Mouse (Mus musculus) layer of hippocampus, adult 2 months (tissue): Measurements from ENCODE around the gene Tmem174. TPM values are rescaled to one million over a fixed set of nuclear protein-coding genes. Genes with fewer than 3 reads are reported as not detected.

Source experiments
- DNase-seq, 2 experiments: peaks; one replicate each; pipeline ENCODE4 v3.0.0; 2022; ENCODE audit warnings: low spot score in 2 of 2
- H3K27ac ChIP-seq: fragments of 200-600 bp; 2 replicates; pipeline ENCODE4 v1.8.1; 2022
- H3K4me3 ChIP-seq: fragments of 200-600 bp; 2 replicates; pipeline ENCODE4 v1.8.1; 2022; ENCODE audit warnings: mild to moderate bottlenecking
- CTCF ChIP-seq: fragments of 200-600 bp; conservative IDR thresholded peaks from 2 replicates; pipeline ENCODE4 v1.8.1; 2022; ENCODE audit warnings: antibody characterized with exemption, mild to moderate bottlenecking, moderate library complexity
- long read RNA-seq, 2 experiments: library from polyadenylated mRNA; stranded (forward); transcript quantifications; one replicate each; pipeline ENCODE4 v2.0.0; 2021; ENCODE audit warnings: borderline mapping rate in 2 of 2
- total RNA-seq, 2 experiments: library from RNA; stranded (reverse); gene quantifications; 2 replicates each; pipeline ENCODE4 v1.2.3; 2021

Gene Tmem174
- total RNA-seq, result under 1 TPM in 1 of 2 experiments, not detected in 1; 0.15 TPM
- long read RNA-seq, experiment 1, result 0 reads
- long read RNA-seq, experiment 2, result 0 reads

- H3K27ac ChIP-seq, result no peak within 1 kb of the TSS
- no peak within 1 kb of the TSS for H3K4me3 ChIP-seq
- DNase-seq, result no peak
- no peak for TF ChIP-seq CTCF
Measured at GRCm38 (mm10) chr13:98637145-98637544, at the start of gene Tmem174. Tmem174 (minus strand) TSS chr13:98637410.

GRCm38 (mm10) chr13:98684144-98684900 lies 47.1 kb upstream of the Tmem174 start:
- TF ChIP-seq CTCF, result no peak
- H3K4me3 ChIP-seq, result no peak overlapping the region
- no peak for DNase-seq
- H3K27ac ChIP-seq, result no peak overlapping the region

DNA sequence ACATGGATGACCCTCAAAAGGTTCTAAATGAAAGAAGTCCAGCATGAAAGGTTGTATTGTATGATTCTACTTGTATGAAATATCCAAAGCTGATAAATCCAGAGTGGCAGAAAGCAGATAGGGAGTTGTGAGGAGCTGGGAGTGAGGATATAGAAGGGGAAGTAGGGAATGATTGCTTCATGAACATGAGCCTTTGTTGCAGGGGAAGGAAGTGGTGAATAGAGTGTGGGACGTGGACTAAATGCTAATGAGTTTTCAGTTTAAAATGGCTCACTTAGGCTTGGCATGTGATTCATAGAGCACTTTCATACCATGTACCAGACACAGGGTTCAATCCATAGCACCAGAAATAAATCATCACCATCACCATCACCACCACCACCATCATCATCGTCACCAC lies 46.2 kb upstream of the Tmem174 start:
- Histone ChIP-seq H3K27ac (no peak overlapping the region), H3K4me3 (no peak overlapping the region)
- DNase-seq, result no peak
- no peak for TF ChIP-seq CTCF

DNA sequence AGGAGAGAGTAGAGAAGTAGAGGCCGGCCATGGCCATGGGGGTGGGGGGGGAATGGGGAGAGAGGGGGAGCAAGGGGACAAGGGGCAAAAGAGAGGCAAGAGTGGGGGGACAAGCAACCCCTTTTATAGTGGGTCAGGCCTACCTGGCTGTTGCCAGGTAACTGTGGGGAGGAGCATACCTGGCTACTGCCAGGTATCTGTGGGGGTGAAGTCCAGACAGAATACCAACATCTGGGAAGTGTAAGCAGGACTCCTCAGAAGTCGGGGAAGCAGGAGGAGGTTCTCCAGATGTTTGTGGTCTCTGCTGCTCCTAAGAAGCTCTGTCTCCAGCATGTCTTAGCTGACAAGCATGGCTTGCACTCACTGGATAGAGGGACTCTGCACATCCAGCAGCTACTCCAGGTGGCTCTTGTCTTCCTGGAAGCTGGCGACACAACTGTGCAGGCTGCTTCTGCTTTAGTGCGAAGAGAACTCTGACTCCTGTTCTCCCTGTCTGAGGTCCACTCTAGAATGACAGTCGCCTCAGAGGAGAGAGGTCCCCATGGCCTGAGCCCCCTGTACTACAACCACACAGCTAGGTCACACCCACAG lies 43.4 kb upstream of the Tmem174 start:
- H3K4me3 ChIP-seq, result no peak overlapping the region
- no peak for DNase-seq
- TF ChIP-seq CTCF, result no peak
- no peak overlapping the region for H3K27ac ChIP-seq

DNA sequence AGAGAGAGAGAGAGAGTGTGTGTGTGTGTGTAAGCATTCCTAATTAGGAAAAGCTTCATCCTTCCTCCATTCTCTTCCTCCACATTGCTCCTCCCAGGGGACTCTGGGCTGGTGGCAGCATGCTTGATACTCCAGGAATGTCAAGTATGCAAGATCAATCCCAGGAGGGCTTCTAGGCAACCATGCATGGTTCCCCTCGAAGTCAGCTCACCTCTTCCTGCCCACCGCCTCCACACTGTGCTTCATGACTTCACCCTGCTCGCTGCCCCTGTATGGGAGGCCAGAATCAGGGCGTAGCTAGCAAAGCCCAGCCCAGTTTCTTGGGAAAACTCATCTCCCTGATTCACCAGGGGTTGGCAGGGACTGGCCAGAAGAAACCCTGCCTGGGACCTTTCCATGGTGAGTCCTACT lies 42.4 kb upstream of the Tmem174 start:
- Histone ChIP-seq H3K27ac (no peak overlapping the region), H3K4me3 (no peak overlapping the region)
- no peak for DNase-seq
- TF ChIP-seq CTCF, result no peak

GRCm38 (mm10) chr13:98679230-98679629 lies 42.0 kb upstream of the Tmem174 start:
- Histone ChIP-seq H3K27ac (no peak overlapping the region), H3K4me3 (no peak overlapping the region)
- no peak for TF ChIP-seq CTCF
- DNase-seq, result no peak

- H3K4me3 ChIP-seq, result no peak overlapping the region
- H3K27ac ChIP-seq, result no peak overlapping the region
- DNase-seq, result no peak
- TF ChIP-seq CTCF, result no peak
Measured at GRCm38 (mm10) chr13:98673922-98674321, 36.7 kb upstream of the Tmem174 start.

- no peak for TF ChIP-seq CTCF
- H3K27ac ChIP-seq, result no peak overlapping the region
- H3K4me3 ChIP-seq, result no peak overlapping the region
- no peak for DNase-seq
Measured at GRCm38 (mm10) chr13:98669296-98669695, 32.1 kb upstream of the Tmem174 start.

DNA sequence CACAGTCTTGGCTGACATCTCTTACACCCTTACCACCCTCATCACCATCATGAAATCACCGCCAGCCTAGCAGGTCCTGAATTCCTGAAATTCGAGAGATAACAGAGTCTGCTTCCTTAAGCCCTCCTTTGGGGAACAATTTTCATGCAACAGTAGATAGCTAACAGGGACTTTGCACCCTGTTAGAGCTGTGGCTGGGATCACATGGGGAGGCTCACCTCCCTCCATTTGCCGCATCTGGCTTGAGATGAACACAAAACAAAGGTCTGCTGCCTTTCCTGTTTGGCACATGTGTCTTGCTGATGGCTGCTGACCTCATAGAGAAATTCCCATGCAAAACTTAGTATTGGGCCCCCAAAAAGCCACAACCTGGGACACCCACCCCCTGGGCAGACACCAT lies 30.1 kb upstream of the Tmem174 start:
- H3K4me3 ChIP-seq, result no peak overlapping the region
- no peak for TF ChIP-seq CTCF
- DNase-seq, result no peak
- H3K27ac ChIP-seq, result peak overlapping the region; percentile 71

DNA sequence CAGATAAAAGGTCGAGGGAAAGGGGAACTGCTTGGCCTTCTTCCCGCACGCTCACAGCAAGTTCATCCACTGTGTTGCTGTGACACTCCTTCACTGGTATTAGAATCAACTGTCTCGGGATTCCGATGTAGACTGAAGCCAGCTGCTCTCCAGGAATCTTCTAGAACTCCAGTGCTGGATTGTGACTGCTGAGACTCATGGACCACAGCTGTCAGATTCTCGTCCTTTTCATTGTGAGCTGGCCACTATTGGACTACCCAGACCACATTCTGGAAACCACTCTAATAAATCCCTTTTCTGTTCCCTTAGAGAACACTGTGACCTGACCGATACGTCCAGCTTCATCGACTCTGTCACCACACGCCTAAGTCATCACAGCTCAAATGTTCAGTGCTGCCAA lies 28.0 kb upstream of the Tmem174 start:
- no peak for DNase-seq
- TF ChIP-seq CTCF, result no peak
- Histone ChIP-seq H3K4me3 (no peak overlapping the region), H3K27ac (no peak overlapping the region)

DNA sequence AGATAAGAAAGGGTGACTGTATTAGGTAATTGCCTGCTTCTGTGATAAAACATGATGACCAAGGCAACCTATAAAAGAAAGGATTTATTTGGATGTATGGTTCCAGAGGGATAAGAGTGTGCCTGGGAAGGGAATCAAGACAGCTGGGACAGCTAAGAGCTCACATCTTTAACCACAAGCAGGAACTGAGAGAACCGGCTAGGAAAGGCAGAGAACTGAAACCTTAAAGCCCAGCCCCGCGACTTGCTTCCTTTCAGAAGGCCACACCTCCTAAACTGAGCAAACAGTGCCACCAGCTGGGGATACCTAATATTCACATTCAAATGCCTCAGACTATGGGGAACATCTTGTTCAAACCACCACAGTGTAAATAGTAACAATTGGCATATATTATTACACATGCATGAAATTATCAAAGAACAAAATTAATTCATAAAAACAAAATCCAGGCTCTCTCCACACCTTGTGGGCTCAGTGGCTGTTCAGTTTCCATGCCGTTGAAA lies 25.0 kb upstream of the Tmem174 start:
- TF ChIP-seq CTCF, result peak; percentile 17; the same call in 1 of the 2 replicates
- Histone ChIP-seq H3K27ac (no peak overlapping the region), H3K4me3 (no peak overlapping the region)
- no peak for DNase-seq

GRCm38 (mm10) chr13:98656034-98656471 lies 18.8 kb upstream of the Tmem174 start:
- no peak for TF ChIP-seq CTCF
- peak in 1 of 2 experiments; percentile 42 for DNase-seq
- H3K27ac ChIP-seq, result peak overlapping the region; percentile 49
- H3K4me3 ChIP-seq, result no peak overlapping the region

- no peak for TF ChIP-seq CTCF
- Histone ChIP-seq H3K4me3 (no peak overlapping the region), H3K27ac (peak overlapping the region; percentile 49; the same call in 1 of the 2 replicates)
- DNase-seq, result no peak
Measured at GRCm38 (mm10) chr13:98655346-98655745, 18.1 kb upstream of the Tmem174 start.
